Mouse (Mus musculus): ENCODE measurements around the gene Klhdc8a. TPM values are rescaled to one million over a fixed set of nuclear protein-coding genes. Genes with fewer than 3 reads are reported as not detected.

Gene Klhdc8a
- polyA plus RNA-seq, 1 experiment: 29.6 TPM

GRCm38 (mm10) chr1:132333675-132334141 is 35.3 kb downstream of the Klhdc8a start:
- DNase-seq: no peak
- 51% methylated on average over 4 of the region's 4 CpGs for WGBS
- Histone ChIP-seq H3K27ac (ENCODE audit: insufficient read depth, low read length) (no peak overlapping the region), H3K4me1 (ENCODE audit: control insufficient read depth, insufficient read depth, low read length) (peaks cover 15% of the 10 kb centered on the region), H3K4me3 (replicated peaks; ENCODE audit: insufficient read depth, low read depth, low read length) (no peak overlapping the region), H3K27me3 (ENCODE audit: control insufficient read depth, insufficient read depth, low read length) (no peaks in the 10 kb centered on the region)
- no peak for TF ChIP-seq POLR2A (IDR thresholded peaks at IDR 0.05; ENCODE audit: borderline replicate concordance, insufficient read depth, low read length)
- TF ChIP-seq CTCF (IDR thresholded peaks at IDR 0.05; ENCODE audit: borderline replicate concordance, insufficient read depth, low read depth, low read length): no peak

- DNase-seq: no peak
- no peak for TF ChIP-seq POLR2A (IDR thresholded peaks at IDR 0.05; ENCODE audit: borderline replicate concordance, insufficient read depth, low read length)
- TF ChIP-seq CTCF (IDR thresholded peaks at IDR 0.05; ENCODE audit: borderline replicate concordance, insufficient read depth, low read depth, low read length): no peak
- H3K4me1 ChIP-seq (ENCODE audit: control insufficient read depth, insufficient read depth, low read length): peaks cover 15% of the 10 kb centered on the region
- no peak overlapping the region for H3K27ac ChIP-seq (ENCODE audit: insufficient read depth, low read length)
- 72% methylated on average over 6 of the region's 6 CpGs for WGBS
- H3K27me3 ChIP-seq (ENCODE audit: control insufficient read depth, insufficient read depth, low read length): no peaks in the 10 kb centered on the region
- H3K4me3 ChIP-seq (replicated peaks; ENCODE audit: insufficient read depth, low read depth, low read length): no peak overlapping the region
Observed at GRCm38 (mm10) chr1:132334178-132334801, 35.9 kb downstream of the Klhdc8a start.

- TF ChIP-seq CTCF (IDR thresholded peaks at IDR 0.05; ENCODE audit: borderline replicate concordance, insufficient read depth, low read depth, low read length): no peak
- no peak for TF ChIP-seq POLR2A (IDR thresholded peaks at IDR 0.05; ENCODE audit: borderline replicate concordance, insufficient read depth, low read length)
- no peak overlapping the region for H3K27ac ChIP-seq (ENCODE audit: insufficient read depth, low read length)
- DNase-seq: no peak
- no peaks in the 10 kb centered on the region for H3K27me3 ChIP-seq (ENCODE audit: control insufficient read depth, insufficient read depth, low read length)
- WGBS: 56% methylated on average over 12 of the region's 12 CpGs
- H3K4me3 ChIP-seq (replicated peaks; ENCODE audit: insufficient read depth, low read depth, low read length): no peak overlapping the region
- peaks cover 8% of the 10 kb centered on the region for H3K4me1 ChIP-seq (ENCODE audit: control insufficient read depth, insufficient read depth, low read length)
Observed at GRCm38 (mm10) chr1:132335378-132335965, 37.0 kb downstream of the Klhdc8a start.

- WGBS: 86% methylated on average over 6 of the region's 6 CpGs
- H3K27ac ChIP-seq (ENCODE audit: insufficient read depth, low read length): no peak overlapping the region
- TF ChIP-seq POLR2A (IDR thresholded peaks at IDR 0.05; ENCODE audit: borderline replicate concordance, insufficient read depth, low read length): no peak
- TF ChIP-seq CTCF (IDR thresholded peaks at IDR 0.05; ENCODE audit: borderline replicate concordance, insufficient read depth, low read depth, low read length): no peak
- no peaks in the 10 kb centered on the region for H3K4me1 ChIP-seq (ENCODE audit: control insufficient read depth, insufficient read depth, low read length)
- no peak overlapping the region for H3K4me3 ChIP-seq (replicated peaks; ENCODE audit: insufficient read depth, low read depth, low read length)
- no peaks in the 10 kb centered on the region for H3K27me3 ChIP-seq (ENCODE audit: control insufficient read depth, insufficient read depth, low read length)
- DNase-seq: no peak
Observed at GRCm38 (mm10) chr1:132336921-132337320, 38.5 kb downstream of the Klhdc8a start.

- no peak for DNase-seq
- WGBS: 44% methylated on average over 8 of the region's 8 CpGs
Observed at GRCm38 (mm10) chr1:132338027-132338660, 39.7 kb downstream of the Klhdc8a start.

GRCm38 (mm10) chr1:132341731-132342501 is 43.5 kb downstream of the Klhdc8a start:
- DNase-seq: no peak
- no peak overlapping the region for H3K27ac ChIP-seq (ENCODE audit: insufficient read depth, low read length)
- H3K4me1 ChIP-seq (ENCODE audit: control insufficient read depth, insufficient read depth, low read length): no peaks in the 10 kb centered on the region
- no peak for TF ChIP-seq POLR2A (IDR thresholded peaks at IDR 0.05; ENCODE audit: borderline replicate concordance, insufficient read depth, low read length)
- no peak for TF ChIP-seq CTCF (IDR thresholded peaks at IDR 0.05; ENCODE audit: borderline replicate concordance, insufficient read depth, low read depth, low read length)
- 68% methylated on average over 5 of the region's 5 CpGs for WGBS
- no peaks in the 10 kb centered on the region for H3K27me3 ChIP-seq (ENCODE audit: control insufficient read depth, insufficient read depth, low read length)
- H3K4me3 ChIP-seq (replicated peaks; ENCODE audit: insufficient read depth, low read depth, low read length): no peak overlapping the region

More at GRCm38 (mm10) chr1:132338027-132338660, 39.7 kb downstream of the Klhdc8a start:
- no peak overlapping the region for H3K4me3 ChIP-seq (replicated peaks; ENCODE audit: insufficient read depth, low read depth, low read length)
- no peaks in the 10 kb centered on the region for H3K27me3 ChIP-seq (ENCODE audit: control insufficient read depth, insufficient read depth, low read length)
- TF ChIP-seq CTCF (IDR thresholded peaks at IDR 0.05; ENCODE audit: borderline replicate concordance, insufficient read depth, low read depth, low read length) (no peak), POLR2A (IDR thresholded peaks at IDR 0.05; ENCODE audit: borderline replicate concordance, insufficient read depth, low read length) (no peak)
- H3K4me1 ChIP-seq (ENCODE audit: control insufficient read depth, insufficient read depth, low read length): no peaks in the 10 kb centered on the region
- H3K27ac ChIP-seq (ENCODE audit: insufficient read depth, low read length): no peak overlapping the region

GRCm38 (mm10) chr1:132342518-132342917 is 44.1 kb downstream of the Klhdc8a start:
- TF ChIP-seq CTCF (IDR thresholded peaks at IDR 0.05; ENCODE audit: borderline replicate concordance, insufficient read depth, low read depth, low read length) (no peak), POLR2A (IDR thresholded peaks at IDR 0.05; ENCODE audit: borderline replicate concordance, insufficient read depth, low read length) (no peak)
- H3K27me3 ChIP-seq (ENCODE audit: control insufficient read depth, insufficient read depth, low read length): no peaks in the 10 kb centered on the region
- 72% methylated on average over 3 of the region's 3 CpGs for WGBS
- no peaks in the 10 kb centered on the region for H3K4me1 ChIP-seq (ENCODE audit: control insufficient read depth, insufficient read depth, low read length)
- H3K27ac ChIP-seq (ENCODE audit: insufficient read depth, low read length): no peak overlapping the region
- H3K4me3 ChIP-seq (replicated peaks; ENCODE audit: insufficient read depth, low read depth, low read length): no peak overlapping the region
- DNase-seq: no peak
